Mouse (Mus musculus) olfactory bulb, adult 2 months (tissue): ENCODE data around the gene Aak1.

ENCODE experiments used
- CTCF ChIP-seq: fragments of 200-500 bp; IDR thresholded peaks from 2 replicates; pipeline ENCODE4 v1.5.1; 2012; ENCODE audit warnings: low read depth, mild to moderate bottlenecking, low read length, moderate library complexity; ENCODE audit not compliant: insufficient read depth
- POLR2A ChIP-seq: fragments of 200-500 bp; IDR thresholded peaks from 2 replicates; pipeline ENCODE4 v1.6.1; 2012; ENCODE audit warnings: mild to moderate bottlenecking, low read depth, low read length, moderate library complexity; ENCODE audit not compliant: insufficient read depth

DNA sequence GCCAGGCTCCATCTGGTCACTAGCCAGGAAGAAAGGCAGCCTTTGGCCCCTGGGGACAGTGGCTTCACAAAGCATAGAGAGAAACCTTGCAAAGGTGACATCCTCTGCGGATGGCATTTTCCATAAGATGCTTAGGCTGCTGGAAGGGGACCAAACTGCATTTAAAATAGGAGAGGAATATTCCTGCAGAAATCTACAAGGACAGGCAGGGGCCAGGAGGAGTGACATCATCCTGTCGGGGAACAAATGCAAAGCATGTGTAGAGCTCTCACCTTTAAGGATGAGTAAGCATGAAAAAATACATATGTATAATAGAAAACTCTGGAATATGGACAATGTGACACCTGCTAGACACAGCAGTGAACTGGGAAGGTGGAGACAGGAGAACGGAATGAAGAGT, 48.9 kb upstream of the Aak1 start:
- TF ChIP-seq CTCF (no peak), POLR2A (no peak)
